Mouse (Mus musculus) liver, embryonic 11.5 days (tissue): ENCODE results near the gene Spata18. TPM values are rescaled to one million over a fixed set of nuclear protein-coding genes. Genes with fewer than 3 reads are reported as not detected.

ENCODE experiments used
- ATAC-seq: fragments of 200-750 bp; cut with Nextera tagmentation; replicated peaks from 2 replicates; pipeline ENCODE4 v1.8.0; 2017; ENCODE audit warnings: moderate number of reproducible peaks, mild to moderate bottlenecking, moderate TSS enrichment, moderate library complexity; ENCODE audit not compliant: low FRiP score
- DNase-seq: peaks from one replicate; pipeline ENCODE4 v3.0.0-alpha.2; 2017; ENCODE audit warnings: low spot score
- H3K27ac ChIP-seq: fragments of 300-500 bp; sonication (generic); 2 replicates; pipeline ENCODE4 v1.5.1; 2014; ENCODE audit warnings: mild to moderate bottlenecking, low read depth, low read length, control low read depth
- H3K27me3 ChIP-seq: fragments of 300-500 bp; sonication (generic); replicated peaks from 2 replicates; pipeline ENCODE4 v1.6.1; 2014; ENCODE audit warnings: low read length, mixed read lengths; ENCODE audit not compliant: control insufficient read depth, insufficient read depth
- H3K36me3 ChIP-seq: fragments of 300-500 bp; sonication (generic); 2 replicates; pipeline ENCODE4 v1.6.1; 2014; ENCODE audit warnings: mild to moderate bottlenecking, low read length, moderate library complexity, mixed read lengths; ENCODE audit not compliant: control insufficient read depth, insufficient read depth
- H3K4me1 ChIP-seq: fragments of 300-500 bp; sonication (generic); replicated peaks from 2 replicates; pipeline ENCODE4 v1.6.1; 2014; ENCODE audit warnings: low read length, mixed read lengths; ENCODE audit not compliant: control insufficient read depth, insufficient read depth
- H3K4me2 ChIP-seq: fragments of 300-500 bp; sonication (generic); 2 replicates; pipeline ENCODE4 v1.6.1; 2014; ENCODE audit warnings: mild to moderate bottlenecking, control low read depth, moderate library complexity
- H3K4me3 ChIP-seq: fragments of 300-500 bp; sonication (generic); 2 replicates; pipeline ENCODE4 v1.5.1; 2014; ENCODE audit warnings: low read depth, low read length, control low read depth
- H3K9ac ChIP-seq: fragments of 300-500 bp; sonication (generic); 2 replicates; pipeline ENCODE4 v1.6.1; 2014; ENCODE audit warnings: low read depth, low read length, control low read depth
- H3K9me3 ChIP-seq: fragments of 300-500 bp; sonication (generic); 2 replicates; pipeline ENCODE4 v1.6.1; 2016; ENCODE audit warnings: low read length, inconsistent platforms, mixed read lengths; ENCODE audit not compliant: control insufficient read depth
- WGBS: fragments of 180-500 bp; shearing (Covaris S2); extraction: QIAGEN DNeasy Blood & Tissue Kit; methylation state at CpG from one replicate; pipeline ENCODE4 v1.1.7; 2014; 5-methylcytosine and 5-hydroxymethylcytosine counted together
- polyA plus RNA-seq: library from polyadenylated mRNA; unstranded; fragments of >200 nt; fragmentation: Nextera tagmentation; extraction: Ambion mirVana; gene quantifications from 2 replicates; pipeline ENCODE4 v1.2.1, GENCODE M21; 2014

The Spata18 gene
- polyA plus RNA-seq, 1 experiment from 2014 or later: not detected

DNA sequence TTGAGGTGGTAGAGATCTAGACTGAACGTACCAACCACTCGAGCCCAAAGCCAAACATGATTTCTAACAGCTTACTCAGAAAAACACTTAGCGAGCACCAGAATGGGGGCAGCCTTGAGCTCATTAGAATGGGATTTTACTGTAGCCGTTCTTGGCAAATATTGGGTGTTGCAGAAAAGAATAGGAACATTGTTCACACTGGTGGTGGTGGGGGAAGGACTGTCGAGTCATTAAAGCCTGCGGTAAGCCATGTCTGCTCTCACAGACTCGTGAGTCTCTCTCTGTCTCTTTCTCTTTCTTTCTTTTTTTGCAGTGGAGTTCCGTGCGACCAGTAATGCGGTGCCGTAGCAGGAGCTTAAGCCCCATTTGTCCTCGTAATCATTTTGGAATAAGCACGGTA lies 25.4 kb downstream of the Spata18 start:
- ATAC-seq (no peak), DNase-seq (no peak)
- H3K27ac ChIP-seq: no peak overlapping the region
- no peak overlapping the region for H3K4me2 ChIP-seq
- H3K36me3 ChIP-seq: no peaks in the 10 kb centered on the region
- H3K9me3 ChIP-seq: no peaks in the 10 kb centered on the region
- 81% methylated on average over 13 of the region's 13 CpGs for WGBS
- no peaks in the 10 kb centered on the region for H3K27me3 ChIP-seq
- H3K9ac ChIP-seq: no peak overlapping the region
- no peak overlapping the region for H3K4me3 ChIP-seq
- no peaks in the 10 kb centered on the region for H3K4me1 ChIP-seq

DNA sequence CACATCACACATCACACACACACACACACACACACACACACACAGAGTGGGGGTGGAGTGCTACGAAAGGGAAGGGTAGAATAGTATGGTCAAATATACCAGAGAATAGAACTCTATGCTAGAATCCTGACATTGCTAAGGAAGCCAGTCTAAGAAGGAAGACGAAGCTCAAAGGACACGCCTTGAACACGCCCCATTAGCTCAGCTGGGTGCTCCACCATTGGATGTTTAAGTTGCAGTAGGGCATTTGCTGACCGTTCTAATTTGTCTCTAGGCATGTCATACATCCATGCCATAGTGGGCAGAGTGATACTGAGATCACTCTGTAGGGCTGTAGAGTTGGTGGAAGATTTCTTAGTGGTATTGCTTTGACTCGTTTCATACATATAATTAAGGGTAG lies 32.0 kb downstream of the Spata18 start:
- Histone ChIP-seq H3K27ac (no peak overlapping the region), H3K9me3 (no peaks in the 10 kb centered on the region), H3K4me3 (no peak overlapping the region), H3K4me2 (no peak overlapping the region), H3K4me1 (no peaks in the 10 kb centered on the region), H3K9ac (no peak overlapping the region), H3K27me3 (no peaks in the 10 kb centered on the region), H3K36me3 (no peaks in the 10 kb centered on the region)
- DNase-seq (no peak), ATAC-seq (no peak)
- WGBS: 73% methylated on average over 6 of the region's 6 CpGs

DNA sequence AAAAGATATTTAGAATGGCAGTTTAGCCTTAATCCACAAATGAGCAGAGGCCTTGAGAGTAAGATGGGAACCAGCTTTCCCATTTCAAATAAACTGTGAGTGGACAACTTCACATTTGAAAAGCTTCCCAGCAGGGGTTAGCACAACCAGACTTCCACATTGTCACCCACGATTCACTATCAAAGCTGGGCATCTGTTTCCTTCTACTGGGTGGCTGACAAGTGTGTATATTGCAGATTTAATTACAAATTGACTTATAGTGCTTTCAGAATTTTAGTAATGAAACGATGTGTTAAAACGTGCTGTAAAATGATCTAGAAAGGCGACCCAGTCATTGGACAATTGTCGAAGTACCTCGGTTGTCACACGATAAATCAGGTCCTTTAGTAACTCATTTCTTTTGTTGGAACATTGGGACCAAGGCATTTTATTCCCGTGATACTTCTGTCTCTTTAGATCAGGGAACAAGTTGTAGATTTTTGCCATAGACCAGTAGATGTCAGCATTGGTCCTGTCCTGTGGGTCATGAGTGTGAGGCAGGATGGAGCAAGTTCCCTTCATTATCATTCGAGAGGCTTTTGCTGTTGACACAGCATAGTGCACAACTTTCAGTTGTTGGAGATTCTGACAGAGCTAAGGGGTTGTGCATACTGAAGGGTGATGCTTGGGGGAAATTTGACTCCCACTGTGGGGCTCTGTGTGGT lies 32.7 kb downstream of the Spata18 start:
- H3K9me3 ChIP-seq: no peaks in the 10 kb centered on the region
- ATAC-seq (no peak), DNase-seq (no peak)
- no peak overlapping the region for H3K4me2 ChIP-seq
- 57% methylated on average over 9 of the region's 9 CpGs for WGBS
- no peak overlapping the region for H3K4me3 ChIP-seq
- H3K27ac ChIP-seq: no peak overlapping the region
- H3K4me1 ChIP-seq: no peaks in the 10 kb centered on the region
- no peak overlapping the region for H3K9ac ChIP-seq
- no peaks in the 10 kb centered on the region for H3K27me3 ChIP-seq
- H3K36me3 ChIP-seq: no peaks in the 10 kb centered on the region

DNA sequence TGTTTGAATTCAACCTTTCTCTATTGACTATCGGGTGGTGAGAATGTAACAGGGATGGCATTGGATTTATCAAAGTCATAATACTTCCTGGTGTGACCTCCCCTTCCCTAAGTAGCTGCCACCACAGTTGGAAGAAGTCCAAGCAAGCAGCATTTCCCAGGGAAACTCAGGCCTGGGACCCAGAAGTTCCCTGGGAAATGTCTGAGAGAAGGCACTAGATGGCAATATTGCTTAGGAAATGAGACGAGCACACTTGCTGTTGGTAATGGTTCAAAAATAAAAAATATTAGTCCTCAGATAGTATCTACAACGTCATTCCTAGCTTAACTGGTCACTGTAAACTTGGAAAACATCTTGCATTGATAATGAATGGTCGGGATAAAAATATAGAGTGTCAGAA lies 35.0 kb downstream of the Spata18 start:
- no peak for DNase-seq
- H3K36me3 ChIP-seq: no peaks in the 10 kb centered on the region
- ATAC-seq: no peak

DNA sequence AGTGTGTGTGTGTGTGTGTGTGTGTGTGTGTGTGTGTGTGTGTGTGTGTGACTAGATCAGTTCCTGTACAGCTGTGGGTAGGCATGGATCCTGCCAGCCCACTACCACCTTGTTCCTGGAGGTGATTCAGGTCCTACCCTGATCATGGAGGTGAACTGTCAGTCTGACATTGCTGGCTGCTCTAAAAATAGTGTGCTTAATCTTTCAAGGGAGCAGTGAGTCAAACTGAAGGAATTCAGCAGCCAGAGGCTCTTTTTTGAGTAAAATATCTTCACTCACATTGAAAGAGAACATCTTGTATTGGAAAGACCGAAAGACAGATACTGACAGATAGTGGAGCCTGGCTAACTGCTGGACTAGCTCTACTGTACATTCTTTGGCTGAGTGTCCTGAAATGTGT lies 37.4 kb downstream of the Spata18 start:
- no peak for DNase-seq
- no peaks in the 10 kb centered on the region for H3K9me3 ChIP-seq
- 64% methylated on average over 1 of the region's 1 CpGs for WGBS
- H3K4me2 ChIP-seq: no peak overlapping the region
- no peak overlapping the region for H3K4me3 ChIP-seq
- H3K27me3 ChIP-seq: no peaks in the 10 kb centered on the region
- no peak overlapping the region for H3K27ac ChIP-seq
- H3K36me3 ChIP-seq: no peaks in the 10 kb centered on the region
- H3K9ac ChIP-seq: no peak overlapping the region
- no peak for ATAC-seq
- H3K4me1 ChIP-seq: no peaks in the 10 kb centered on the region

More for the DNA sequence above, 35.0 kb downstream of the Spata18 start:
- Histone ChIP-seq H3K4me1 (no peaks in the 10 kb centered on the region), H3K4me2 (no peak overlapping the region), H3K27ac (no peak overlapping the region), H3K4me3 (no peak overlapping the region), H3K27me3 (no peaks in the 10 kb centered on the region), H3K9me3 (no peaks in the 10 kb centered on the region), H3K9ac (no peak overlapping the region)
- 29% methylated on average over 4 of the region's 4 CpGs for WGBS

DNA sequence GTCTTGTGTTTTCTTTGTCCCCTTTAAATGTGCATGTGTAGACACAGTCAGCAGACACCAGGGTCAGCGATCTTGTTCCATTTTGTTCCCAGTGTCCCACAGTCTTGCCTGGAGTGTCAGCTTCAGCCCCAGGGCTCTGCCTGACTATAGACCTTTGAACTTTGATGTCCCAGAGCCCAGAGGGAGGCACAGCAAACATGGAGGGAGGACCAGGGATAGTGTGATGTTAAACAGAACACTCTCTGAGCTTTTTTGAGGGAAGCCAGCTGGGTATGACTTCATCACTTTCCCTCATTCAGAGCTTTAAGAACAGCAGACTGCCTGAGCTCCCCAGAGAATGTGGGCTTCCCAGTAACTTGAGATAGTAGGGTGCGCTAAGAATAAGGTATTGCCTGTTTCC lies 39.0 kb downstream of the Spata18 start:
- Histone ChIP-seq H3K4me3 (no peak overlapping the region), H3K27me3 (no peaks in the 10 kb centered on the region), H3K4me1 (no peaks in the 10 kb centered on the region), H3K9me3 (no peaks in the 10 kb centered on the region), H3K27ac (no peak overlapping the region), H3K36me3 (no peaks in the 10 kb centered on the region), H3K4me2 (no peak overlapping the region), H3K9ac (no peak overlapping the region)
- ATAC-seq (no peak), DNase-seq (no peak)
- WGBS: 49% methylated on average over 2 of the region's 2 CpGs

DNA sequence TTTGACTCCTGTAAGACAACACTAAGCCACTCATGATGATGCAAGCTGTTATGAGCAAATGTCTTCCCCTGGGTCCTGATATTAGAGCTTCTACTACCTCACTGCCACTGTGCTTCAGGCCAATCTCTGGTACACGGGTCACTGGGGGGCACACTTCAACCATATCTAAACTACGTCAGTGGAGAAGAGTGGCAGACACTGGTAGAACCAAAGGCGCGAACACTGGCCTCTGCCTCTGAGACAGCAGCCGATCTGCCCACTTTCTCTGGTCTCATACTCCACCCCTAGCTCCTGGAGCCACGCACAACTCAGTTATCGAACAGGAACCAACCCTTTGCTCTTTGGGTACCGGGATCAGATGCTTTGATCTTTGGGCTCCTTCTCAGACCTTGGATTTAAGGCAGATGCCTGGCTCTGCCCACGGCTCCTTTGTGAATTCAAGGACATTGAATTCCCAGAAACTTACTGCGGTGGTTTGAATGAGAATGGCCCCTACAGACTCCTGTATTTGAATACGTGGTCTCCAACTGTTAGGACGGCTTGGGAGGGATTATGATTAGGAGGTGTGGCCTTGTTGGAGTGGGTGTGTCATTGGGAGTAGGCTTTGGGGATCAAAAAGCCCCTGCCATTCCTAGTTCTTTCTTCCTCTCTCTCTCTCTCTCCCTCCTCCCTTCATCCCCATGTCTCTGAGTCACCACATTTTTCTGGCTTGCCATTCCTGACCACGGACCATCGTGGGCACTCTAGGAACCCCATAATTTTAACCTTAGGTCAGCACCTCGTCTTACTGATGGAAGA lies 40.7 kb downstream of the Spata18 start:
- H3K36me3 ChIP-seq: no peaks in the 10 kb centered on the region
- H3K27ac ChIP-seq: no peak overlapping the region
- H3K9ac ChIP-seq: no peak overlapping the region
- no peaks in the 10 kb centered on the region for H3K4me1 ChIP-seq
- H3K27me3 ChIP-seq: no peaks in the 10 kb centered on the region
- 38% methylated on average over 15 of the region's 15 CpGs for WGBS
- ATAC-seq: no peak
- H3K4me2 ChIP-seq: no peak overlapping the region
- no peak for DNase-seq
- H3K9me3 ChIP-seq: no peaks in the 10 kb centered on the region
- no peak overlapping the region for H3K4me3 ChIP-seq

DNA sequence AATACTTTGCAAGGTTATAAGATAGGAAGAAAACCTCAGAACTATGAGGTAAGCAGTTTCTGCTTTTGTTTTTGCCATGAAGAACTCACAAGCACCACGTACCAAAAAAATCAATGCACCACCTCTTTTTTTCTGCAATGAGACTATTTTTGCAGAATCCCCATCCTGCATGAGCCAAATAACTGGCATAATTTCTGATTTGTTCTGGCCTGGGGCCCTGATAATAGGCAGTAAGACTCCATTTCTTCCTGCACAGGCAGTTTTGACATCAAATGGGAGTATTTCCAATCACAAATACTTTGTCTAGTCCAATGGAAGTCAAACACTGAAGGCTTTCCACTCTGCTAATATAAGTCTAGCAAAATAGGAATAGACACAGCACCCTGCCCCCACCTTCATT lies 42.6 kb downstream of the Spata18 start:
- H3K27me3 ChIP-seq: no peaks in the 10 kb centered on the region
- no peak overlapping the region for H3K27ac ChIP-seq
- H3K4me1 ChIP-seq: no peaks in the 10 kb centered on the region
- 74% methylated on average over 1 of the region's 1 CpGs for WGBS
- DNase-seq: no peak
- H3K36me3 ChIP-seq: no peaks in the 10 kb centered on the region
- ATAC-seq: no peak
- H3K9ac ChIP-seq: no peak overlapping the region
- H3K4me3 ChIP-seq: no peak overlapping the region
- no peak overlapping the region for H3K4me2 ChIP-seq
- H3K9me3 ChIP-seq: no peaks in the 10 kb centered on the region
